Mouse (Mus musculus) frontal cortex, adult 2 months (tissue): ENCODE results near the gene Gdf11. TPM values are rescaled to one million over a fixed set of nuclear protein-coding genes. Genes with fewer than 3 reads are reported as not detected.

Experiments used
- DNase-seq, 2 experiments: peaks; one replicate each; pipeline ENCODE4 v3.0.0; 2022; ENCODE audit warnings: low spot score in 1 of 2; ENCODE audit errors: extremely low spot score in 1 of 2
- polyA plus RNA-seq: library from polyadenylated mRNA; depleted of rRNA; stranded (reverse); fragments of >200 nt; gene quantifications from 2 replicates; pipeline ENCODE4 v1.2.3, GENCODE M21; 2012

Gene Gdf11
- polyA plus RNA-seq, 1 experiment, result 17.2 TPM

DNA sequence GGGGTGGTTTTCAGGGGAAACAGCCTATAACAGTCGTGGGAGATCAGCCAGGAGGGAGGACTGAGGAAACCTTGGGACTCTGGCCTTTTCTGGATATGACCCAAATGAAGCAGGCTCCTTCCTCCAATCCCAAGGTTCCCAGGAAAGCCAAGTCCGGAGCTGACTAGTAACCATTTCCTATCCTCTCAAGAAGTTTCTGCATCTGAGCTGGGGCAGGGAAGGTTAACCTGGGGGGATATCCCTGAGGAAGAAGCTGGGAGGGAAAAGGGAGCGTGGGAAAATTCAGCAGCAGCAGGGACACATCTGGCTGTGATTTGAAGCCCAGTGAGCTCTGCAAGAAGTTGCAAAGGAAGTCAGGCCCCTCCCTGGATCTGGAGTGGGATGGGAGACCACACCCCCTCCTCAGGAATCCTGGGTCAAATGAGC, 29.2 kb upstream of the Gdf11 start:
- no peak for DNase-seq

- no peak for DNase-seq
Measured at GRCm38 (mm10) chr10:128919966-128920365, 28.4 kb upstream of the Gdf11 start.

GRCm38 (mm10) chr10:128919203-128919631, 27.7 kb upstream of the Gdf11 start:
- peak in 1 of 2 experiments; percentile 50 for DNase-seq

DNA sequence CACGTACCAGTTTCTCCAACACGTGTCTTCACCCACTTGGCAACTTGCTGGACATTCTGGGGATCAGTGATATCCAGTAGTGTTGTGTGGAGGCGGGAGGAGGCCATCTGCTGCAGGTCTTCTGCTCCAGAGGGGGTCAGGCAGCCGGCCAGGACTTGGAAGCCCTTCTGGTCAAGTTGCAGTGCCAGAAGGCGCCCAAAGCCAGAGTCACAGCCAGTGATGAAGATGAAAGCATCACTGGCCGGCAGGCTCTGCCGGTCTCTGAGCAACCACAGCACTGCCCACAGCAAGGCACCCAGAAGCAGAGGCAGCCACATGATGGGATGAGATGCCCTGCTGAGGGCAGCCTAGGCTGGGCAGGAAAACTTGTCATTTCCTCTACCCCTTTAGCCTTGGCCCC, 26.7 kb upstream of the Gdf11 start:
- DNase-seq, result peak in 1 of 2 experiments; percentile 46

- DNase-seq, result no peak
Measured at GRCm38 (mm10) chr10:128917400-128917799, 25.9 kb upstream of the Gdf11 start.

GRCm38 (mm10) chr10:128916665-128917064, 25.1 kb upstream of the Gdf11 start:
- no peak for DNase-seq

GRCm38 (mm10) chr10:128915550-128915949, 24.0 kb upstream of the Gdf11 start:
- DNase-seq, result no peak

DNA sequence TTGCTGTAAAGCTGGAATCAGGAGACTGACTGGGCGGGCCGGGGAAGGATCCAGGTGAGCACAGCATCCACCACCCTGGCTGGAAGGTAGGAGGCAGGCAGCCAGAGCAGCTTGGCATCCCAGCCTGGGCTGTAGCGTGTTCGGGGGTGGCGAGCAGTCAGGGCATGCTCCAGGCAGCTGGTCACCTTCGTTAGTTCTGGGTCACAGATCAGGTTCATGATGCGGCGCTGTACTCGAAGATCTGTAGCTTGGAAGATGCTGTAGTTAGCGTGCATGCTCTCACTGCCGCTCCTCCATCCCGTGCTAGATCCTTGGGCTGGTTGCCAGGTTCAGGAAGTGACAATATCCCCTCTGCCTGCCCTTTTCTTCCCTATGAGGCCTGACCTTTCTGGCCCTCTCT, 22.2 kb upstream of the Gdf11 start:
- DNase-seq, result no peak

DNA sequence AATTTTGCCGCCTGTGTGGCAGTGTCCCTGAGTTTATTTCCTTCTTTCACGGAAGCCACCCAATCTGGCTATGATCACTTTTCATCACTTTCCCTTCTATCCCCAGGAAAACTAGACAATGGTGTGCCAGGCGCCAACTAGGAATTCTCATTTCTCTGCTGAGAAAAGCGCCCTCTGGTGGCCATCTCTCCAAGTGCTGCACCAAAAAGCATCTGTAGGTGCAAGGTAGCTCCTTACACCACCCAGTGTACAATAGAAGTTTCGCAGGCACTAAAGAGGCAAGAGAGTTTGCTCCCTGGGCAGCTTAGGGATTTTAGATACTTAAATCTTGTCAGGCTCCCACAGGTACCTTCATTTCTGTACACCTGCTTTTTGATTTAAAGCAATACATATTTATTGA, 21.7 kb upstream of the Gdf11 start:
- peak; percentile 78 to 97 for DNase-seq

- DNase-seq, result no peak
Measured at GRCm38 (mm10) chr10:128912791-128913190, 21.3 kb upstream of the Gdf11 start.

DNA sequence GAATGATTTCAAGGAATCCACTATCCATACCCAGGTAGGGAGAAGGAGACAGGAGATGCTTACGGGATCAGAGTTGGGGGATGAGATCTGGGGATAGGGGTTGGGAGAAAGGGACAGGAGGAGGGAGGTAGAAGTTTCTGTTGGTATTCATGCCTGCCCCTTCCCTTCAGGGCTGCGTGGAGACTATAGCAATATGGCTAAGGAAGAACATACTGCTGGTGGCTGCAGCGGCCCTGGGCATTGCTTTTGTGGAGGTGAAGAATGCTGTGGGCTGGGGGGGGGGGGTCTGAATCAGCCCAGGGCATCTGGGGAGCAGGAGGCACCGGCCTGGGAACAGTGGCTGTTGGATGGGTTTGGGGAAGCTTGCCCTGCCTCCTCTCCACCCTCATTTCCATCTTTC, 20.8 kb upstream of the Gdf11 start:
- DNase-seq, result no peak

- no peak for DNase-seq
Measured at GRCm38 (mm10) chr10:128911430-128911829, 19.9 kb upstream of the Gdf11 start.

DNA sequence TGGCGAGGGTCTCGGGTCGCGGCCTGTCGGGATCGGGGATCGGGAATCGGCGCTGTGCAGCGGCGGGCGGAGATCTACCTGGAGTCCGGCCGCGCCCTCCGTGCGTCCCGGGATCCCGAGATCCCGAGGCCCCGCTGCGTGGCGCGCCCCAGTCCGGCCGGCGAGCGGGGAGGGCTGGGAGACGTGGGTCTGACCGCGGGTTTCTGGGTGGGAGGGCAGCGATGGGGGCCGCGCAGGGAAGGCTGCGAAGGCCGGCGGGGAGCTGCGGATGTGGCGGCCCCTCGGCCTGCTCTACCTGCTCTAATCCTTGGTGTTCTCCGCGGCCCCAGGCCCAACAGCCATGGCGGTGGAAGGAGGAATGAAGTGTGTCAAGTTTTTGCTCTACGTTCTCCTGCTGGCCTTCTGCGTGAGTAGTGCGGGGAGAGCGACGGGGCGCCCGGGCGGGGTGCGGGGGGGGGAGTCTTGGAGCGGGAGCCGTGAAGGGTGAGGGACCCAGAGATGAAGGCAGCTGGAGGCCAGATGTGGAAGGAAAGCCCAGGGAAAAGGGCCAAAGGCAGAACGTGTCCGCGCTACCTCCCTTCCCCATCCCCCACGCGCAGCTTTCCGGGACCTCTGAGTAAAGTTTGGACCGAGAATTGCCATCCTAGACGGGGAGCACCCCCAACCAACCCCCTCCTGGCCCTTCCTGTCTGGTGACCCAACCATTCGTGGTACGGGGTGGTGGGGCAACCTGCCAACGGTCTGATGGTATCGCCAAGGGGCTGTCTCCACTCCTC, 18.7 kb upstream of the Gdf11 start:
- DNase-seq, result no peak

DNA sequence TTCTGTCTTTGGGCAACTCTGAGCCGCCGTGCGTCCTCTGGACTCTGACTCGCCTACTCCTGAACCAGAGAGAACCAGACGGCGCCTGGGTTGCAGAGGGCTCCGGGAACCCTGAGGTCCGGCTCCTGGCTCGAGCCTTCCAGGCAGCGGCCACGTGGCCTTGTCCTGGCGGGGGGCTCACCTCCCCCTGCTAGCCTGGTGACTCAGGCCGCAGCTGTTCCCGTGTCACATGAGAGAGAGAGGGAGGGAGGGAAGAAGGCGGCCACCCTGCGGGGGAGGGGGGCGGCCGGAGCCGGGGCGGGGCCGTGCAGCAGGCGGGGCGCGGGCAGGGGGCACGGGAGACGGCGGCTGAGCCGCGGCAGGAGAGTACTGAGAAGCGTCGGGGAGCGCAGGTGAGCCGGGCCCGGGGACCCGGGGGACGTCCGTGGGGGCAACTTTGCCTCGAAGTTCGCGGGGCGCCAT, 18.1 kb upstream of the Gdf11 start:
- peak; percentile 58 to 67 for DNase-seq

DNA sequence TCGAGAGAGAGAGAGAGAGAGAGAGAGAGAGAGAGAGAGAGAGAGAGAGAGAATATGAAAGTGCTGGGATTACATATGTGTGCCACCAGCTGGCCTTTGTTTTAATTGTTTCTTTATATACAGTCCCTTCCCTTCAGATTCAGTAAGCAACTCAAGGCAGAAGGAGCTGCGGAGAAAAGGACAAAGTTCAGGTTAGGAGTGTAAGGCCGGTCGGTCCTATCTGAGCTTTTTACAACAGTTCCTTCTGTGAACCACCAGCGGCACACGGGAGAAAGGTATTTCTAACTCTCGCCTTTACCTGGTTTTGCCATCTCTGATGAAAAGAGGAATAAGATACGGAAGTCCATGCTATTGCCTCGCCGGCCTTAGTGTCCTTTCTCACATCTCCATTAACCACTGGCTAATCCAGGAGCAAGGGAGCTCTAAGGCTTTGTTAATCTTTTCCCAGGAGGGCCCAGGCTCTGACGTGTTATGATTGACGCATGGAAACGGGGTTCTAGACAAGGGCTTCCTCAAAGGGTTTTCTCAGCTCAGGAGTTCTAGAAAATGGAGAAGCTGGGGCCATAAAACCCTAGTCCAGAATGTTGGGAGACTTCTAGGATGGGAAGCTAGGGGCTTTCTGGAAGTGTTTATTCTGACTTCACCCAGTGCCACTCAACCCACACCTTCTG, 17.4 kb upstream of the Gdf11 start:
- DNase-seq, result no peak

DNA sequence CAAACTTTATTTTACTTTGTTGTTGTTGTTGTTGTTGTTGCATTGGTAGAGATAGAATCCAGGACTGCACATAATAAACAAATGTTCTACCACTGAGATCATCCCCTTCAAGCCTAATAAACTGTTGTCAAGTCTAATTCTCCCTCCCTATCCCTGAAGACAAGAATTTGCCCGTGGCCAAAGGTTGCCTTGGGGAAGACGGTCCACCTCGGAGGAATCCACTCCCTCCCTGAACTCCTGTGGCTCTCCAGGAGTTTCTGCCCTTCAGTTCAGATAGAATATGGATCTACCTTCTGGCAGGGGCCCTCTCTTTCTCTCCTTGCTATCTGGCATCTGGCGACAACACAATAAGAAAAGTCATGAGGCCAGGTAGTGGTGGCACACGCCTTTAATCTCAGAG, 13.3 kb upstream of the Gdf11 start:
- no peak for DNase-seq

GRCm38 (mm10) chr10:128902409-128902988, 11.0 kb upstream of the Gdf11 start:
- no peak for DNase-seq

DNA sequence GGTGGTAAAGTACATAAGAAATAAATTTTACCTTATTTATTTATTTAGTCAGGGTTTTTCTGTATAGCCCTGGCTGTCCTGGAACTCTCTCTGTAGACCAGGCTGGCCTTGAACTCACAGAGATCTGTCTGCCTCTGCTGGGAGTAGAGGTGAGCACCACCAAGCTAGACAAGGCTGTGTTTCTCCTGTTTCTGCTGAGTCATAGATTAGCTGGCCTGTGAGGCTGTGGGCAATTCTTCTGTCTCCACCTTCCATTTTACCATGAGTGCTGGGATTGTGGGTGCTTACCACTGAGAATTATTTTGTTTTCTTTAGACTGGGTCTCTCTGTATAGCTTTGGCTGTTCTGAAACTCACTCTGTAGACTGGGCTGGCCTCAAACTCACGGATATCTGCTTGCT, 9.9 kb upstream of the Gdf11 start:
- DNase-seq, result no peak

- no peak for DNase-seq
Measured at GRCm38 (mm10) chr10:128900698-128901097, 9.2 kb upstream of the Gdf11 start, which contains the start of gene Cd63. Gene Cd63, plus strand, starts transcription at chr10:128900989.

- no peak for DNase-seq
Measured at GRCm38 (mm10) chr10:128899759-128900490, 8.4 kb upstream of the Gdf11 start.

DNA sequence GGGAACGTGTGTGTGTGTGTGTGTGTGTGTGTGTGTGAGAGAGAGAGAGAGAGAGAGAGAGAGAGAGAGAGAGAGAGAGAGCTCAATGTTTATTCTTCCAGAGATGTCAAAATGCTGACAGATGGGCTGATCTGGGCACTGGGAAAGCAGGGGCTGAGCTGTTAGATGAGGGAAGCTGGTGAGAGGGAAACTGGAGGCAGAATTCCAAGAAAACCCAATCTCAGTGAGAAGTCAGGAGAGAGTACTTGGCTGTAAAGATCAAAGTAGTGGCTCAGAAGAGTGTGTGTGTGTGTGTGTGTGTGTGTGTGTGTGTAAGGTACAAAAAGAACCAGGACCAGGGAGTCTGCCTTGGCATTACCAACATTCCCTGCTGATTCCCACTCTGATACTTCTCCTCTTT, 6.0 kb upstream of the Gdf11 start:
- DNase-seq, result peak in 1 of 2 experiments; percentile 62
